Mouse (Mus musculus) intestine, postnatal 0 days (tissue): ENCODE data around the gene Entpd3. TPM values are rescaled to one million over a fixed set of nuclear protein-coding genes. Genes with fewer than 3 reads are reported as not detected.

Experiments used
- ATAC-seq: fragments of 200-750 bp; cut with Nextera tagmentation; 2 replicates; pipeline ENCODE4 v1.8.0; 2017; ENCODE audit warnings: mild to moderate bottlenecking, moderate TSS enrichment, moderate library complexity
- H3K27ac ChIP-seq: fragments of 300-500 bp; sonication (generic); 2 replicates; pipeline ENCODE4 v1.5.1; 2014; ENCODE audit warnings: mild to moderate bottlenecking, low read depth, low read length, moderate library complexity
- H3K27me3 ChIP-seq: fragments of 300-500 bp; sonication (generic); replicated peaks from 2 replicates; pipeline ENCODE4 v1.6.1; 2014; ENCODE audit warnings: low read length, mixed read lengths; ENCODE audit not compliant: control insufficient read depth, insufficient read depth
- H3K36me3 ChIP-seq: fragments of 300-500 bp; sonication (generic); 2 replicates; pipeline ENCODE4 v1.6.1; 2014; ENCODE audit warnings: mild to moderate bottlenecking, moderate library complexity; ENCODE audit not compliant: control insufficient read depth, insufficient read depth
- H3K4me1 ChIP-seq: fragments of 300-500 bp; sonication (generic); replicated peaks from 2 replicates; pipeline ENCODE4 v1.6.1; 2014; ENCODE audit warnings: antibody characterized with exemption, low read length, mixed read lengths; ENCODE audit not compliant: control insufficient read depth, insufficient read depth
- H3K4me2 ChIP-seq: fragments of 300-500 bp; sonication (generic); replicated peaks from 2 replicates; pipeline ENCODE4 v1.6.1; 2014; ENCODE audit warnings: low read depth, mild to moderate bottlenecking, moderate library complexity
- H3K4me3 ChIP-seq: fragments of 300-500 bp; sonication (generic); 2 replicates; pipeline ENCODE4 v1.5.1; 2014; ENCODE audit warnings: low read depth, low read length
- H3K9ac ChIP-seq: fragments of 300-500 bp; sonication (generic); 2 replicates; pipeline ENCODE4 v1.6.1; 2014; ENCODE audit warnings: mild to moderate bottlenecking, low read depth, low read length
- H3K9me3 ChIP-seq: fragments of 300-500 bp; sonication (generic); 2 replicates; pipeline ENCODE4 v1.6.1; 2016; ENCODE audit warnings: mixed run types; ENCODE audit not compliant: control insufficient read depth
- CTCF ChIP-seq: sonication (generic); IDR thresholded peaks from 2 replicates; pipeline ENCODE4 v1.5.1; 2016; ENCODE audit warnings: low read depth, mild to moderate bottlenecking, control low read depth, antibody characterized with exemption, moderate library complexity
- WGBS: fragments of 180-500 bp; shearing (Covaris S2); extraction: QIAGEN DNeasy Blood & Tissue Kit; methylation state at CpG from one replicate; pipeline ENCODE4 v1.1.7; 2014; 5-methylcytosine and 5-hydroxymethylcytosine counted together
- polyA plus RNA-seq: library from polyadenylated mRNA; unstranded; fragments of >200 nt; fragmentation: Nextera tagmentation; extraction: Ambion mirVana; gene quantifications from 2 replicates; pipeline ENCODE4 v1.2.1, GENCODE M21; 2015

The Entpd3 gene
- polyA plus RNA-seq, 1 experiment from 2014 or later: 1.2 TPM

DNA sequence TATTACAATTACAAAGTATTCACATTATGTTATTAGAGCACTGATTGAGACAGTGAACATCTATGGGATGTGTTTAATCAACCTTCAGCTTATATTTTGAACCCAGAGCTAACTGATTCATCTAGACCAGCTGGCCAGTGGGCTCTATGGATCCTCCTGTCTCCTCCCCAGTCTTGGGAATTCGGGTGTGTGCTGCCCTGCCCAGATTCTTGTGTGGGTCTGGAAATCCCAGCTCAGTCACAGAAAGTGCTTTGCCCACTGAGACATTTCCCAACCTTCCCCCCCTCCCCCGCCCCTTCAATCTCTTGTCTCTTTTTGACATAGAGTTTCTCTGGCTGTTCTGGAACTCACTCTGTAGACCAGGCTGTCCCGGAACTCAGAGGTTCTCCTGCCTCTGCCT, 20.7 kb upstream of the Entpd3 start:
- no peaks in the 10 kb centered on the region for H3K27me3 ChIP-seq
- 68% methylated on average over 3 of the region's 3 CpGs for WGBS
- no peak for TF ChIP-seq CTCF

GRCm38 (mm10) chr9:120519469-120520125, 20.0 kb upstream of the Entpd3 start:
- TF ChIP-seq CTCF: peak; percentile 60
- Histone ChIP-seq H3K4me2 (no peak overlapping the region), H3K9me3 (no peaks in the 10 kb centered on the region), H3K27ac (no peak overlapping the region), H3K36me3 (no peaks in the 10 kb centered on the region), H3K4me3 (no peak overlapping the region), H3K27me3 (no peaks in the 10 kb centered on the region), H3K9ac (no peak overlapping the region), H3K4me1 (no peaks in the 10 kb centered on the region)
- no peak for ATAC-seq
- WGBS: 23% methylated on average over 19 of the region's 19 CpGs

More for the DNA sequence above, 20.7 kb upstream of the Entpd3 start:
- Histone ChIP-seq H3K9me3 (no peaks in the 10 kb centered on the region), H3K4me3 (no peak overlapping the region), H3K9ac (no peak overlapping the region), H3K4me1 (no peaks in the 10 kb centered on the region), H3K36me3 (no peaks in the 10 kb centered on the region), H3K27ac (no peak overlapping the region), H3K4me2 (no peak overlapping the region)
- ATAC-seq: no peak

DNA sequence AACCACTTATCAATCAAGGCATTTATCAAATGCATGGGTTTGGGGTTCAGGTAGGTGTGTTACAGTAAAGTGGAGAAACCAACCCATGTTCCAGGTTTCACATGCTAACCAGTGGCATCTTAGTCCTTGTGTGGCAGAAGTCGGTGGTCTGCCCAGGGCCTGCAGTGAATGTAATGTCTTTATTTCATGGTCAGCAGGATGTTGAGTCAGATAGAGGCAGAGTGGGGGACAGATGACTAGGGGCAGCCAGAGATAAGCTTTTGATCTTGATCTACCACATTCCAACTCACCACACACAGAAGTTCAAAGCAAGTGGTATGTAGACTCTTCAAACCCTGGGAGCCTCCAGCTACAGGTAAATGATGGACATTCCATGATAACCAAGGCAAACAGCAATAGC, 18.5 kb upstream of the Entpd3 start:
- ATAC-seq: no peak
- no peak for TF ChIP-seq CTCF
- no peak overlapping the region for H3K4me3 ChIP-seq
- no peaks in the 10 kb centered on the region for H3K36me3 ChIP-seq
- H3K4me2 ChIP-seq: no peak overlapping the region
- H3K27me3 ChIP-seq: no peaks in the 10 kb centered on the region
- no peaks in the 10 kb centered on the region for H3K4me1 ChIP-seq
- H3K27ac ChIP-seq: no peak overlapping the region
- H3K9ac ChIP-seq: no peak overlapping the region
- 74% methylated on average over 1 of the region's 1 CpGs for WGBS
- no peaks in the 10 kb centered on the region for H3K9me3 ChIP-seq

- ATAC-seq: no peak
- TF ChIP-seq CTCF: no peak
- no peaks in the 10 kb centered on the region for H3K27me3 ChIP-seq
- H3K9ac ChIP-seq: no peak overlapping the region
- no peak overlapping the region for H3K27ac ChIP-seq
- WGBS: 77% methylated on average over 4 of the region's 4 CpGs
- no peaks in the 10 kb centered on the region for H3K9me3 ChIP-seq
- H3K36me3 ChIP-seq: no peaks in the 10 kb centered on the region
- H3K4me2 ChIP-seq: no peak overlapping the region
- no peak overlapping the region for H3K4me3 ChIP-seq
- H3K4me1 ChIP-seq: no peaks in the 10 kb centered on the region
Measured at GRCm38 (mm10) chr9:120527270-120527669, 12.3 kb upstream of the Entpd3 start.

DNA sequence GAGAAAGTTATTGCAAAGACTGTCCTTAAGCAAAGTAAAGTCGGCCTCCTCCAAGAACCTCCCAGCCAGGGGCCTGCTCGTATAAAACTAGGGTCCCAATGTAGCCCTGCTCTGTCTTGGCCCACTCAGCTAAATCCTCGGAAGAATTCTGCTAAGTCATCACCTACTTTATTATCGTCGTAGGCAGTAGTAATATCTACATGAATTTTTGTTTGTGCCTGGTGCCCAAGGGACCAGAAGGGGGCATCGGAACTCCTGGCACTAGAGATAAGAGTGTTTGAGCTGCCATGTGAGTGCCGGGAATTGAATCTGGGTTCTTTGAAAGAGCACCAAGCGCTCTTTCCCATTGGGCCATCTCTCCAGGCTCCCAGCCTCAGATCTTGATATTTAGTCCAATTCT, 11.7 kb upstream of the Entpd3 start:
- H3K36me3 ChIP-seq: no peaks in the 10 kb centered on the region
- no peak overlapping the region for H3K4me3 ChIP-seq
- TF ChIP-seq CTCF: no peak
- WGBS: 92% methylated on average over 8 of the region's 8 CpGs
- H3K27me3 ChIP-seq: no peaks in the 10 kb centered on the region
- no peaks in the 10 kb centered on the region for H3K4me1 ChIP-seq
- no peaks in the 10 kb centered on the region for H3K9me3 ChIP-seq
- H3K9ac ChIP-seq: no peak overlapping the region
- no peak for ATAC-seq
- H3K4me2 ChIP-seq: no peak overlapping the region
- H3K27ac ChIP-seq: no peak overlapping the region

GRCm38 (mm10) chr9:120528815-120529510, 10.7 kb upstream of the Entpd3 start:
- Histone ChIP-seq H3K9ac (no peak overlapping the region), H3K4me2 (no peak overlapping the region), H3K27ac (no peak overlapping the region), H3K9me3 (0 out of 2 replicates have a peak, but pooled peaks cover 2% of the 10 kb centered on the region), H3K27me3 (no peaks in the 10 kb centered on the region), H3K4me1 (no peaks in the 10 kb centered on the region), H3K4me3 (no peak overlapping the region), H3K36me3 (no peaks in the 10 kb centered on the region)
- TF ChIP-seq CTCF: no peak
- WGBS: 83% methylated on average over 17 of the region's 17 CpGs
- ATAC-seq: no peak
